Mouse (Mus musculus): ENCODE measurements around the gene Pon3.

GRCm38 (mm10) chr6:5171418-5171817, 84.7 kb downstream of the Pon3 start:
- no peak for TF ChIP-seq CTCF (IDR thresholded peaks at IDR 0.05; ENCODE audit: extremely low read depth, insufficient read depth, insufficient read length, insufficient replicate concordance)
- TF ChIP-seq POLR2A (IDR thresholded peaks at IDR 0.05; ENCODE audit: low read depth, low read length) = no peak

Data from spleen, adult 2 months (tissue).